Comparison of ENCODE assay signal across 11 mouse cellular contexts in genomic region chr2:135888206-135888605, GRCm38 (mm10).
DNase-seq lines count a peak whose midpoint lies in the region; ATAC-seq and TF ChIP-seq lines count a peak whose summit lies in the region.
"Had no signal": no experiment of that assay in that cellular context is flagged by ENCODE, and none has a peak within 500 bp of the region (broad histone marks: within the 10 kb centered on the region; RNA-seq: fewer than 3 reads in every experiment).

No protein-coding gene starts in this region.

- peak; percentile 33 to 41 for DNase-seq in heart, adult 18-20 months
- peak; percentile 24 for DNase-seq in MN1 (ENCODE audit: low spot score)
- peak; percentile 31 to 36 for DNase-seq in adrenal gland, postnatal 36 days
- peak; percentile 35 for DNase-seq in heart, postnatal 0 days (ENCODE audit: low spot score)
- DNase-seq in forebrain, embryonic 14.5 days (ENCODE audit: low spot score): no peak
- no peak for DNase-seq in thymus, postnatal 14 days
- DNase-seq: gastrocnemius, adult 2 months had no signal

- H3K4me3 ChIP-seq in heart, embryonic 12.5 days: no peak overlapping the region
- no peak overlapping the region for H3K4me3 ChIP-seq in heart, postnatal 0 days (ENCODE audit: low read depth, low read length)
- no peak overlapping the region for H3K4me3 ChIP-seq in forebrain, embryonic 14.5 days (ENCODE audit: low read depth, low read length)
- H3K4me3 ChIP-seq: gastrocnemius, adult 2 months; hindbrain, embryonic 13.5 days; kidney, embryonic 15.5 days had no signal

- H3K4me2 ChIP-seq in heart, embryonic 12.5 days: no peak overlapping the region
- no peak overlapping the region for H3K4me2 ChIP-seq in heart, postnatal 0 days (ENCODE audit: low read depth, low read length)
- no peak overlapping the region for H3K4me2 ChIP-seq in forebrain, embryonic 14.5 days (ENCODE audit: low read length)
- H3K4me2 ChIP-seq: hindbrain, embryonic 13.5 days; kidney, embryonic 15.5 days had no signal

- ATAC-seq in heart, embryonic 12.5 days (ENCODE audit: insufficient number of reproducible peaks, low FRiP score): no peak
- ATAC-seq in heart, postnatal 0 days (ENCODE audit: insufficient read depth, low read depth): peak; percentile 17; the same call in 1 of the 2 replicates
- no peak for ATAC-seq in forebrain, embryonic 14.5 days
- ATAC-seq: lung, postnatal 0 days had no signal

- no peak for TF ChIP-seq CTCF in heart, postnatal 0 days (IDR thresholded peaks at IDR 0.05; ENCODE audit: low read depth)

- H3K27me3 ChIP-seq in heart, embryonic 12.5 days (replicated peaks): no peaks in the 10 kb centered on the region
- H3K27me3 ChIP-seq in heart, postnatal 0 days (ENCODE audit: control insufficient read depth, insufficient read depth, low read length): no peaks in the 10 kb centered on the region
- H3K27me3 ChIP-seq in forebrain, embryonic 14.5 days (replicated peaks; ENCODE audit: control insufficient read depth, insufficient read depth, low read length): no peaks in the 10 kb centered on the region
- H3K27me3 ChIP-seq: hindbrain, embryonic 13.5 days; kidney, embryonic 15.5 days had no signal

- peaks cover 45% of the 10 kb centered on the region for H3K4me1 ChIP-seq in heart, embryonic 12.5 days (replicated peaks)
- H3K4me1 ChIP-seq in heart, postnatal 0 days (ENCODE audit: control insufficient read depth, insufficient read depth): peaks cover 13% of the 10 kb centered on the region; the same call in 1 of the 2 replicates
- H3K4me1 ChIP-seq in forebrain, embryonic 14.5 days (ENCODE audit: control insufficient read depth, insufficient read depth, low read length): no peaks in the 10 kb centered on the region

- no peak for TF ChIP-seq EP300 in heart, postnatal 0 days (IDR thresholded peaks at IDR 0.05; ENCODE audit: low read depth)

- no peaks in the 10 kb centered on the region for H3K36me3 ChIP-seq in heart, embryonic 12.5 days
- H3K36me3 ChIP-seq in heart, postnatal 0 days (replicated peaks; ENCODE audit: control insufficient read depth, insufficient read depth, low read length): no peaks in the 10 kb centered on the region
- H3K36me3 ChIP-seq in forebrain, embryonic 14.5 days (ENCODE audit: control insufficient read depth, insufficient read depth, low read length): no peaks in the 10 kb centered on the region
- H3K36me3 ChIP-seq: hindbrain, embryonic 13.5 days; kidney, embryonic 15.5 days had no signal

- 18% methylated on average over 4 of the region's 4 CpGs for WGBS in heart, embryonic 12.5 days
- 18% methylated on average over 4 of the region's 4 CpGs for WGBS in heart, postnatal 0 days
- WGBS in forebrain, embryonic 14.5 days: 77% methylated on average over 4 of the region's 4 CpGs

- H3K9ac ChIP-seq in heart, embryonic 12.5 days: no peak overlapping the region
- H3K9ac ChIP-seq in heart, postnatal 0 days (replicated peaks; ENCODE audit: low read depth, low read length): no peak overlapping the region
- H3K9ac ChIP-seq in forebrain, embryonic 14.5 days (ENCODE audit: low read length): no peak overlapping the region
- H3K9ac ChIP-seq: hindbrain, embryonic 13.5 days; kidney, embryonic 15.5 days had no signal

- H3K27ac ChIP-seq in heart, embryonic 12.5 days (ENCODE audit: poor library complexity, severe bottlenecking): no peak overlapping the region
- H3K27ac ChIP-seq in heart, postnatal 0 days (ENCODE audit: low read depth): peak overlapping the region; percentile 36; the same call in 1 of the 2 replicates
- no peak overlapping the region for H3K27ac ChIP-seq in forebrain, embryonic 14.5 days (ENCODE audit: low read depth, low read length)
- H3K27ac ChIP-seq: gastrocnemius, adult 2 months; hindbrain, embryonic 13.5 days; kidney, embryonic 15.5 days had no signal

- H3K9me3 ChIP-seq in heart, embryonic 12.5 days (replicated peaks): no peaks in the 10 kb centered on the region
- no peaks in the 10 kb centered on the region for H3K9me3 ChIP-seq in heart, postnatal 0 days (replicated peaks; ENCODE audit: control insufficient read depth, low read length)
- H3K9me3 ChIP-seq in forebrain, embryonic 14.5 days (replicated peaks; ENCODE audit: control insufficient read depth, low read length): no peaks in the 10 kb centered on the region
- H3K9me3 ChIP-seq: hindbrain, embryonic 13.5 days; kidney, embryonic 15.5 days had no signal

Comparison
In these comparisons a context has a peak if more than half of its experiments do, and no peak if none do; other contexts are left out.
1. DNase-seq: peak in heart, adult 18-20 months (2 of 2), MN1 (single experiment), adrenal gland, postnatal 36 days (2 of 2) and heart, postnatal 0 days (single experiment); none in forebrain, embryonic 14.5 days (single experiment) and thymus, postnatal 14 days (single experiment).